Mouse (Mus musculus): ENCODE data around the gene Ctbs.
"Not testable (repeated sequence)": the region's sequence is repeated elsewhere in the genome, so short reads cannot be mapped to it uniquely, and the experiment has no call there.

The Ctbs gene

DNA sequence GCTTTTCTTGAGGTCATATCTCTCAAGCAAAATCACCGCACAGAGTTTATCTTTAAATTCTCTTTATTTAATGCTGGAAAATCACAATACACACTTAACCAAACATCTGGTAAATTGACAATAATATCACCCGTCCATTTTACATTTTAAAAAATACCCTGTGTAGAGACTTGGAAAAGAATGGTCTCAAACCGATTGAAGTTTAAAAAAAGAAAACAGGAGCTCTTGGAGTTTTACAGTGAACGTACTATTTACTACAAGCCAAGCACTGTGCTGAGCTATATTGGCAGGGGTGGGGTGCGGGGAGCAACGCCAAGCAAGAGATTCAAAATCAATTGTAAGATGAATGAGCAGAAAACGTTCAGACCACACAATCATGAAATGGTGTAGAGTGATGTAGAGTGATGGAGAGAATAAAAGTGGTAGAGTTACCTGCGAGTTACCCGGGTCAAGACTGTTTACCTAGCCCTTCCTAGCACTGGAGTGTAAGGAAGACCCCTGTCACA, at the start of gene Ctbs:
Ctbs (plus strand) TSS at position 51 of the 506 bp plus-strand sequence.
- DNase-seq (ENCODE audit: low spot score): no peak

GRCm38 (mm10) chr3:146403770-146404169, 45.8 kb upstream of the Ctbs start:
- no peak for DNase-seq (ENCODE audit: low spot score)

DNA sequence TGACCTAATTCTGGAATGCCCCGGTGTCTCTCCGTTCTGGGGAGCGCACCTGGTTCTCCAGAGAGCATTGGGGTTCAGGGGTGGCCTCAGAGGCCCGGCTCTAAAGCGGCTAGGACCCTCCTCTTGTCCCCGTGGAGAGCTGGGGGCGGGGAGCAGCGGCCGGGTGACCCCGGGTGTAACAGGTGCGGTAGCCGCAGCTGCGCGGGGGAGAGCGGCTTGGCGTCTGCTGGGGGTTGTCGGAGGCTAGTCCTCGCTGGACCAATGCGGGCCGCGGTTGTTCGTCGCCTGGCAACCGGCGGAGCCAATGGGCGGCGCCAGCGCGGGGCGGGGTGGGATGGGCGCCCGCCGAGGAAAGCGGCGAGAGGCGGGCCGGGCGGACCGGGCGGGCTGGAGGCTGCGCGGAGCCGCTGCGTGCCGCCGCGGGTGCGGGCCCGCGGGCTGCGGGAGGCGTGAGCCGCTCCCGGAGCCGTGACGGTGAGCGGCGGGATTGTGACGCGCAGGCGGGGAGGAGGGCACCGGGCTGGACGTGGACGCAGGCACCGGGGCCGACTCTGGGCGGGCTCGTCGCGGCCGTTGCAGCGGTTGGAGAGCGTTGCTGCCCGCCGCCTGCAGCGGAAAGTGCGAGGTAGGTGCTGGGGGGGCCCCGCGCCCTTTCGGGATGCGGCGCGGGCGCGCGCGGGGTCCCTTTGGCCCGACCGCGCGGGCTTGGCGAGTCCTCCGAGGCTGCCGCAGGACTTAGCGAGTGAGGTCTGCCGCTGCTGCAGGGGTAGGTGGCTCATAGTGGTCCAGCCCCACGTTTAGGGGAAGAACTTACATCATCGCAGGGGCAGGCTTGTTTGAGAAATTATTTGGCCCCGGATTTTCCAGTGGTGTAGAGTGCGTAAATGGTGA, 45.0 kb upstream of the Ctbs start, which contains the start of gene Ssx2ip:
Ssx2ip (plus strand) TSS at position 332 of the 891 bp plus-strand sequence.
- DNase-seq (ENCODE audit: low spot score): peak; percentile 94

DNA sequence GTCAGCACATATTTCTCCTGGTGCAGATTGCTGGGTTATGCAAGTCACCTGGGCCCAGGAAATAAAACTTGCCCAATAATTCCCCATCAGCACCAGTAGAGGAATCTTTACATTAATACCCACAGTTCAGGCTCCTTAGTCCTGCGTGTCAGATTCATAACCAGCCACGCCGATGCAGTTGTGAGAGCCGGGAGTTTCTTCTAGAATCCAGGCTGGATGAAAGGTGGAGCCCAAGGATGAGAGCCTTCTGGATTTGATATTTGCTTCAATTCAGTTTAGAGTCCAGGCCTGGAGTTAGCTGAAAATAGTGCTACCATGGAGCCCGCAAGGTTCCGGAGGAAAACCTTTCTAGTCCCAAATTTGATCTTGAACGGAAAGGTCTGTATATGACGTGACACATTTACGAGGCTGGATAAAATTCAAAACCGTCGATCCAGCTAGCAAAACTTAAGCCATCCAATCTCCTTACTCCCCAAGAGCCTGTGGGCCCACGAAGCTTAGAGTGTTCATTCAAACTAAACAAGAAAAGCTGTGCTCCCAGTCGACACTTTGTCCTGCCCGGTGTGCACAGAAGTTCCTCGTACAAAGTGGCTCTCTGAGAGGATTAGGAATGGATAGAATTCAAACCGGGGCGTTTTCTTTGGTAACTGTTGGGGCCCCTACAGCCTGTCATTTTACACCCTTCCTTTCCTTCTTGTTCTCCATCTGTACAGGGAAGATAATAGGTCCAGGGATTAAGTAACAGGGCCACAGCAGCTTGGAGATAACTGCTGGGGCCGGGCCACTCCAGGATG, 44.2 kb upstream of the Ctbs start:
- no peak for DNase-seq (ENCODE audit: low spot score)

DNA sequence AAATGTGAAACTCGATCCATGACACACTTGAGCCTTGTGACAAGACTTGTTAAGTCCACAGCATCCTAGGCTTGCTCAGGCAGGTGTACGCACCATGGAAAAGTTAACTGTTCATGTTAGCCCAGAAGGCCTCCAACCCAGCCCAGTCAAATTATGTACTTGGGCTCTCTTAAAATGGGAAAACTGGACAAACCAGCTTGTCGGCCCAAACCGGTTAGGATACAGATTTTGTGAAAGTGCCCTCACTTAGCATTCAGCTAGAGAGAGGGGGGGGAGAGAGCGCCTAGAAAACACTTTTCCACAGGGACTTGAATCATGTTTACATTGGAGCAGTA, 43.6 kb upstream of the Ctbs start:
- no peak for DNase-seq (ENCODE audit: low spot score)

- DNase-seq (ENCODE audit: low spot score): no peak
Measured at GRCm38 (mm10) chr3:146407086-146407721, 42.4 kb upstream of the Ctbs start.

DNA sequence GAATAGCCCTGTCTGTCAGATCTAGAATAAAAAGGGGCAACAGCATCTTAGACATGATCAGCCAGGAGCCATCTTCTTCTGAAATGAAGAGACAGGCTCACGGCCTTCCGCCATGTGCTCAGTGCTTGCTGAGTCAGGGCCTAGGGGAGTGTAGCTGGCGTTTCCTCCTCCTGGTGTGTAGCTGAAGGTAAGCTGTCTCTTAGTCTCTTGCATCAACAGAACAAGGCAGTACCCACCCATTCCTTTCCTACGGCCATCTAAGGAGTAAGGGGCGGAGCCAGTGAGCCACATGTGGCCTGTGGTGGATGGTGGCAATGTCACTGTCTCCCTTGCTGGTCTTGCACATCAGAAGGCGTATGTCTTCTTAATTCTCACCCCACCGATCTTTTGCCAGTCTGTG, 39.5 kb upstream of the Ctbs start:
- no peak for DNase-seq (ENCODE audit: low spot score)

DNA sequence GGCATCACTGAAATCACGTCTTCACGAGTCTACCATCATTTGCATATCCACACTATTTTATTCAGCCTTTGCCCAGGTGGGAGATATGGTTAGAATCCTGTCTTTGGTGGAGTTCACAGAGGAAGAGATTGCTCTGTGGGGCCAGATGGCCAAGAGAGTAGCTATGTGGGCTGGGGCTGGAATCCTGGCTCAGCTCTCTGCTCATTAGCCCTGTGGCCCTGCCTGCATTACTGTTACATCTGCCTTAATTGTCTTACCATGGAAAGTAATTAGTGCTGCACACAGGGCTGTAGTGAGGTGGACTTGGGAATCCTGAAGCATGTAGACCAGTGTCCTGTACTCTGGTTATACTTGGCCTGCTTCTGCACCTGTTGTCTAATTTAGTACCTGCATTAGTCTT, 37.6 kb upstream of the Ctbs start:
- DNase-seq (ENCODE audit: low spot score): no peak

GRCm38 (mm10) chr3:146412480-146412879, 37.1 kb upstream of the Ctbs start:
- no peak for DNase-seq (ENCODE audit: low spot score)

GRCm38 (mm10) chr3:146413016-146413415, 36.6 kb upstream of the Ctbs start:
- DNase-seq (ENCODE audit: low spot score): peak; percentile 17

- DNase-seq (ENCODE audit: low spot score): no peak
Measured at GRCm38 (mm10) chr3:146413992-146414391, 35.6 kb upstream of the Ctbs start.

DNA sequence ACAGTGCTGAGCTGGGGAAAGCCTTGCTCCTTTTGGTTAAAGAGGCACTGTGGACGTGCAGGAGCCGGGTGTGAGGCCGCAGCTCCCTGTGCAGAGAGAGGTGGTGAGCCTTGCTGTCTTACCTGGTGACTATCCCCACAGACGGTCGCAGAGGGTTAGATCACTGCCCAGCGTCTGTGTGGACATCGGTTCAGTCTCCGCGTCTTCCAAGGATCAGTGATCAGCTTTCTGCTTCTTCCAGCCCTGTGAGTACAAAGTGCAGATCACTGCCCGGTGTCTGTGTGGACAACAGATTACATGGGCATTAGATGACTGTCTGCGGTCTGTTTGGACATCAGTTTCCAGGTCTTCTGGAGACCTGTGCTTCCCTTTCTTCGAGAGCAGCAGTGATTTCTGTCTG, 35.0 kb upstream of the Ctbs start:
- DNase-seq (ENCODE audit: low spot score): no peak

GRCm38 (mm10) chr3:146417873-146418272, 31.7 kb upstream of the Ctbs start:
- no peak for DNase-seq (ENCODE audit: low spot score)

DNA sequence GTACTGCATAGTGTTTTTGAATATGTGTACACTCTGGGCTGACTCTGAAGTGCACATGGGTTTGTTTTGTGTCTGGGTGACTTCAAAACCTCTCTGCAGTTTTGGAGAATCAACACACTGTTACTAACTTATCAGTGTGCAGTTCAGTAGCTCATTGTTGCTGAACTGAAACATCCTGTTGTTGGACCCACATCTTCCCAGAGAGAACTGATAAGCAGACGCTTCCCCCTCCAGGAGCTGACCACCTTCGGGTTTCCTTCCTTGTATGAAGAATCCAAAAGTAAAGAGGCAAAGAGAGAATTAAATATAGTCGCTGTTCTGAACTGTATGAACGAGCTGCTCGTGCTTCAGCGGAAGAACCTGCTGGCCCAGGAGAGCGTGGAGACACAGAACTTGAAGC, 30.7 kb upstream of the Ctbs start:
- no peak for DNase-seq (ENCODE audit: low spot score)

GRCm38 (mm10) chr3:146419534-146419933, 30.1 kb upstream of the Ctbs start:
- no peak for DNase-seq (ENCODE audit: low spot score)

- DNase-seq (ENCODE audit: low spot score): no peak
Measured at GRCm38 (mm10) chr3:146419992-146420537, 29.5 kb upstream of the Ctbs start.

DNA sequence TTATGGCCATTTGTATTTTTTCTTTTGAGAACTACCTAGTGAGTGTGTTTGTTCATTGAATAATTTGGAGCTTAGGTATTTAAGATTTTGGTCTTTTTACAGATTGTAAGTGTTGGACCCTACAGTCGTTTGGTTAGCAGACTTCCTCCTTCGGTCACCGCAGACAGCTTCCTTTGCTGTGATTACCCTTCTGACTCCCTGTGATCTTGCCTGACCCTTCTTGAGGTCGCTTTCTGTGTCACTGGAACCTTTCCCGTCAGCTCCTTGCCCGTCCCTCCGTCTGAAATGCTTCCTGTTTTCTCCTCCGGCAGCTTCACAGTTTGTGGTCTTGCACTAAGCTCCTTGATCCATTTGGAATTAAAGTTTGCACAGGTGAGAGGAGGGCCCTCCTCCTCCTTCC, 27.8 kb upstream of the Ctbs start:
- no peak for DNase-seq (ENCODE audit: low spot score)

DNA sequence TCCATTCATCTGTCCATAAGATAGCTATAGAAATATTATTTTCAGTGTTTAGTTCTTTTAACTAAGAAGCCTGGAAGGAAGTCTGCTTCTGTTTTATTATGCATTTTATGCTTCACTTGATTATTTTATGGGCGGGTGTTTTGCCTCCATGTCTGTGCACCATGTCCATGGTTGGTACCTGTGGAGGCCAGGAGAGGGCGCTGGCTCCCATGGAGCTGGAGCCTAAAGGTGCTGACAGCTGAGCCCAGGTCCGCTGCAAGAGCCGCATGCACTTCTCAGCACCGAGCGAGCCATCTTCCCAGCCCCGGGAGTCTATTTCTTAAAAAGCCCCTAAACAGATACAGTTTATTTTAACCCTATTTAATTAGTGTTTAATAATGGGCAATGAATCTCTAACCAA, 25.9 kb upstream of the Ctbs start:
- no peak for DNase-seq (ENCODE audit: low spot score)

DNA sequence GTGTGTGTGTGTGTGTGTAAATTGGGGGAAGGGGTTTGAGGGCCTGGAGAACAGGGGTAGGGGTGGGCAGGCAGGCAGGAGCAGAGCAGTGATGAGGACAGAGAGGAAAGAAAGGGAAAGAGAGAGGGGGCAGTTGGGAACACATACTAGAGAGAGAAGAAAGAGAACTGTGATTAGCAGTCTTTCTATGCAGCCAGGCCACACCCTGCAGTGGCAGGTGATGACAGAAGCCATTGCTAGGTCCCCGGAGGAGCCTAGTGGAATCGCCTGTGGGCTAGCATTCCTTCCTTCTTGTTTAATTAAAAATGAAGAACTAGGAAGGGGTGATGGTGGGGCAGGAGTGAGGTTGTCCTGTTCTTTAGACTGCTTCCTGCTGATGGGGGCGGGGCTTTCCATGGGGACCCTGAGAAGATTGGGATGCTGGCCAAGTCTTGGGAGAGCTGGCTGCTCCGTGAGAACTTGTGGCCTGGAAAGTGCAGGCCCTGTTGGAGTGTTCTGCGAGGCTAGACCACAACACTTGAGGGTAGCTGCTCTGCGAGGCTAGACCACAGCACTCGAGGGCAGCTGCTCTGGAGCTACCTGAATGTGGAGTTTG, 25.2 kb upstream of the Ctbs start:
- DNase-seq (ENCODE audit: low spot score): peak; percentile 46

DNA sequence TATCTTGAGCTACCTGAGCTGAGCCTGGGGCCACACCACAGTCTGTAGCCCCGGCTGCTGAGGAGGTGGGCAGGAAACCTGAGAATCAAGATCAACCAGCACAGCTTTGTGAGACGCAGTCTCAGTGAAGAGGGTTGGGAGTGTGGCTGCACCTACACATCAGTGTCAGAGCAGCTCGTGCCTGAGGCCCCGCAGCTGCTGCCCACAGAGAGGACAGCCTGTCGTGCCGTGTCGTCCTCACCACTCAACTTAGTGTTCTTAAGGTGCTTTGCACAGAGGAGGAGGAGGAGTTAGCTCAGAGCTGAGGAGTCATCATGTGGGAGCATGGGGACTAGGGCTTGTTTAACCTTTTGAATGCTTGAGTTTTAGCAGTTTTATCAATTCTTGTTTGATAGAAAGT, 23.7 kb upstream of the Ctbs start:
- DNase-seq (ENCODE audit: low spot score): no peak

- DNase-seq (ENCODE audit: low spot score): no peak
Measured at GRCm38 (mm10) chr3:146426489-146426888, 23.1 kb upstream of the Ctbs start.

DNA sequence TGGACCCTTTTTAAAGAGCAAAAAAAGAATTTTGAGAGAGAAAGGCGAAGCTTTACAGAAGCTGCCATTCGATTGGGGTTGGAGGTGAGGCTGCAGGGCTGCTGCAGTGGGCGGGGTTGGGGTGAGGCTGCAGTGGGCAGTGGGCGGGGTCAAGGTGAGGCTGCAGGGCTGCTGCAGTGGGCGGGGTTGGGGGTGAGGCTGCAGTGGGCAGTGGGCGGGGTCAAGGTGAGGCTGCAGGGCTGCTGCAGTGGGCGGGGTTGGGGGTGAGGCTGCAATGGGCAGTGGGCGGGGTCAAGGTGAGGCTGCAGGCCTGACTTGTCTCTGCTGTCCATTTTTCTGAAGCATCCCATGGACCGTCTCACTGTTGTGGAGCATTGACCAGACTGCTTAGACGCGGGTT, 16.5 kb upstream of the Ctbs start:
- not testable (repeated sequence) for DNase-seq (ENCODE audit: low spot score)

All from MN1 (cell line).